ENCODE assay signal across 8 mouse cellular contexts in the genomic region with DNA sequence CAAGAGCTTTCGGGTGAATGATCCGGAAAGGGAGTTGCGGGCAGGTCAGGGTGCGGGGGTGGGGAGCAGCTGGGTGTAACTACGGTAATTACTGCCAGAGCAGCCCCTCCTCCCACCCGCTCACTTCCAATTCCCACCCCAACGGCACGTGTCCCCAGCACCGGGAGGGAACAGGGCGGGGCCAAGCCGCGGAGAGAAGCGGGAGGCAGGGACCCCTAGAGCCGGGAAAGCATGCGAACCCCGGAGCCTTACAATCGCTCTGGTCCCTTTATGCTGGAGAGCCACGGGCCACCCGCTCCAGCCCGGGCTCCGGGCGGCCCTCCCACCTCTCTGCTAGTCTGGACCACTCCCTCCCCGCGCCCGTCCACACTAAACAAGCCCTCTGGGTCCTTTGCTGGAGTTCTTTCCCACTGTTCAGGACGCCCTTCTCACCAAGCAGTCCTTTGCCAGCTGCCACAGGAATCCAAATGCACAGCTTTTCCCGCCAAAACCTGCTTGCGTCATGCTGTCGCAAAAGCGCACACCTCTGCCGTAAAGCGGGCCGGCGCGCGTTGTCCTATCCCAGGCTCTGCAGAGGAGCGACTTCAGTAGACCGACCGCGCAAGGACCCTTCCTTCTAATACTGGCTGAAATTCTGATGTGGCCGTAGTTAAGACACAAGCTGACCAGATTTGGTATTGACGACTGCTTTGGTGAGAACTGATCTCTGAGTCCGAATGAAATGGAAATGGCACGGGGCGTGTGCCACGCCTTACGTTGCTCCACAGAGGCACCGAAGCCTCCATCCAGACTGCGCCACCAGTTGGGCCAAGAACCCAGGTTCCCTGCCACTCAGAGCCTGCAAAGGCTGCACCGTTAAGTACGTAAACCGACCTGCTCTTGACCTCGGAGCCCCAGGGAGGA. TPM values are rescaled to one million over a fixed set of nuclear protein-coding genes. Genes with fewer than 3 reads are reported as not detected.
A peak's percentile ranks its signal among the peaks of the same experiment; 100 is the strongest.
DNase-seq lines count a peak whose midpoint lies in the region; ATAC-seq and TF ChIP-seq lines count a peak whose summit lies in the region.

No protein-coding gene starts in this region.

- H3K9me3 ChIP-seq in E14TG2a.4 (ENCODE audit: low read length), result no peaks in the 10 kb centered on the region
- no peaks in the 10 kb centered on the region for H3K9me3 ChIP-seq in forebrain, embryonic 12.5 days
- H3K9me3 ChIP-seq in heart, postnatal 0 days (replicated peaks; ENCODE audit: control insufficient read depth, low read length), result no peaks in the 10 kb centered on the region
- no peaks in the 10 kb centered on the region for H3K9me3 ChIP-seq in liver, embryonic 16.5 days (replicated peaks; ENCODE audit: control insufficient read depth, low read length)
- H3K9me3 ChIP-seq in neural tube, embryonic 13.5 days, result no peaks in the 10 kb centered on the region

- peaks cover 20% of the 10 kb centered on the region for H3K4me1 ChIP-seq in E14TG2a.4 (replicated peaks; ENCODE audit: low read depth, low read length)
- H3K4me1 ChIP-seq in forebrain, embryonic 12.5 days, result peaks cover 20% of the 10 kb centered on the region; the same call in 1 of the 2 replicates
- peaks cover 8% of the 10 kb centered on the region; the same call in 1 of the 2 replicates for H3K4me1 ChIP-seq in heart, postnatal 0 days (ENCODE audit: control insufficient read depth, insufficient read depth)
- H3K4me1 ChIP-seq in liver, embryonic 16.5 days (ENCODE audit: control insufficient read depth, low read depth, low read length), result peaks cover 16% of the 10 kb centered on the region
- peaks cover 19% of the 10 kb centered on the region for H3K4me1 ChIP-seq in neural tube, embryonic 13.5 days (replicated peaks)
- H3K4me1 ChIP-seq in testis, adult 2 months (ENCODE audit: control insufficient read depth, insufficient read depth, low read length), result peaks cover 7% of the 10 kb centered on the region

- H3K27me3 ChIP-seq in E14TG2a.4 (ENCODE audit: insufficient read depth, low read length), result no peaks in the 10 kb centered on the region
- H3K27me3 ChIP-seq in forebrain, embryonic 12.5 days, result no peaks in the 10 kb centered on the region
- H3K27me3 ChIP-seq in heart, postnatal 0 days (ENCODE audit: control insufficient read depth, insufficient read depth, low read length), result no peaks in the 10 kb centered on the region
- no peaks in the 10 kb centered on the region for H3K27me3 ChIP-seq in liver, embryonic 16.5 days (ENCODE audit: control insufficient read depth, insufficient read depth, low read depth, low read length)
- no peaks in the 10 kb centered on the region for H3K27me3 ChIP-seq in neural tube, embryonic 13.5 days
- H3K27me3 ChIP-seq in testis, adult 2 months (ENCODE audit: control insufficient read depth, insufficient read depth, low read length), result no peaks in the 10 kb centered on the region

- WGBS in forebrain, embryonic 12.5 days, result under 1% methylated on average over 52 of the region's 53 CpGs
- under 1% methylated on average over 53 of the region's 53 CpGs for WGBS in heart, postnatal 0 days
- WGBS in liver, embryonic 16.5 days (ENCODE audit: insufficient replicate concordance), result under 1% methylated on average over 48 of the region's 53 CpGs
- WGBS in neural tube, embryonic 13.5 days, result under 1% methylated on average over 53 of the region's 53 CpGs

- peaks cover 60% of the 10 kb centered on the region for H3K36me3 ChIP-seq in E14TG2a.4 (ENCODE audit: insufficient read depth, low read length)
- H3K36me3 ChIP-seq in forebrain, embryonic 12.5 days (replicated peaks), result peaks cover 27% of the 10 kb centered on the region
- H3K36me3 ChIP-seq in heart, postnatal 0 days (replicated peaks; ENCODE audit: control insufficient read depth, insufficient read depth, low read length), result peaks cover 21% of the 10 kb centered on the region
- peaks cover 2% of the 10 kb centered on the region; the same call in 1 of the 2 replicates for H3K36me3 ChIP-seq in liver, embryonic 16.5 days (ENCODE audit: control insufficient read depth, insufficient read depth)
- peaks cover 16% of the 10 kb centered on the region for H3K36me3 ChIP-seq in neural tube, embryonic 13.5 days
- no peaks in the 10 kb centered on the region for H3K36me3 ChIP-seq in testis, adult 2 months (ENCODE audit: control insufficient read depth, insufficient read depth, low read length)

- peak; percentile 95 for ATAC-seq in forebrain, embryonic 12.5 days (ENCODE audit: low FRiP score)
- peak; percentile 91 for ATAC-seq in heart, postnatal 0 days (ENCODE audit: insufficient read depth, low read depth)
- peak; percentile 88 for ATAC-seq in liver, embryonic 16.5 days (ENCODE audit: low read depth)
- peak; percentile 97 for ATAC-seq in neural tube, embryonic 13.5 days (ENCODE audit: low read depth)

- H3K4me3 ChIP-seq in E14TG2a.4 (replicated peaks; ENCODE audit: low read length), result peak overlapping the region; percentile 92
- peak overlapping the region; percentile 63 for H3K4me3 ChIP-seq in forebrain, embryonic 12.5 days (replicated peaks)
- H3K4me3 ChIP-seq in heart, postnatal 0 days (ENCODE audit: low read depth, low read length), result peak overlapping the region; percentile 76
- peak overlapping the region; percentile 87 for H3K4me3 ChIP-seq in liver, embryonic 16.5 days (ENCODE audit: low read depth, low read length)
- H3K4me3 ChIP-seq in neural tube, embryonic 13.5 days, result peak overlapping the region; percentile 65
- peak overlapping the region; percentile 93 for H3K4me3 ChIP-seq in testis, adult 2 months (ENCODE audit: control insufficient read depth, low read depth, low read length)

- TF ChIP-seq CTCF in E14TG2a.4 (conservative IDR thresholded peaks at IDR 0.05; ENCODE audit: low read length), result no peak
- no peak for TF ChIP-seq CTCF in heart, postnatal 0 days (IDR thresholded peaks at IDR 0.05; ENCODE audit: low read depth)
- TF ChIP-seq CTCF in testis, adult 2 months (IDR thresholded peaks at IDR 0.05; ENCODE audit: control insufficient read depth, insufficient read depth, insufficient replicate concordance, low read depth, low read length), result no peak

- no peak for TF ChIP-seq EP300 in heart, postnatal 0 days (IDR thresholded peaks at IDR 0.05; ENCODE audit: low read depth)

- peak; percentile 42 for TF ChIP-seq POLR2A in testis, adult 2 months (IDR thresholded peaks at IDR 0.05; ENCODE audit: control insufficient read depth, low read depth, low read length)

- DNase-seq in c-Kit-positive CD71-positive TER-119-positive erythroid progenitor cells, embryonic 14.5 days (ENCODE audit: low spot score), result peak; percentile 89
- peak; percentile 59 for DNase-seq in heart, postnatal 0 days (ENCODE audit: low spot score)
- peak; percentile 93 to 95 for DNase-seq in kidney, postnatal 4 days

- H3K4me2 ChIP-seq in forebrain, embryonic 12.5 days, result peak overlapping the region; percentile 89
- peak overlapping the region; percentile 98 for H3K4me2 ChIP-seq in heart, postnatal 0 days (ENCODE audit: low read depth, low read length)
- peak overlapping the region; percentile 65 for H3K4me2 ChIP-seq in liver, embryonic 16.5 days (ENCODE audit: low read depth, low read length)
- H3K4me2 ChIP-seq in neural tube, embryonic 13.5 days, result peak overlapping the region; percentile 92

- H3K9ac ChIP-seq in forebrain, embryonic 12.5 days, result peak overlapping the region; percentile 68
- H3K9ac ChIP-seq in heart, postnatal 0 days (replicated peaks; ENCODE audit: low read depth, low read length), result peak overlapping the region; percentile 59
- peak overlapping the region; percentile 87 for H3K9ac ChIP-seq in liver, embryonic 16.5 days (ENCODE audit: low read depth, low read length)
- peak overlapping the region; percentile 76 for H3K9ac ChIP-seq in neural tube, embryonic 13.5 days

- H3K27ac ChIP-seq in forebrain, embryonic 12.5 days, result peak overlapping the region; percentile 95
- H3K27ac ChIP-seq in heart, postnatal 0 days (ENCODE audit: low read depth), result peak overlapping the region; percentile 74
- H3K27ac ChIP-seq in liver, embryonic 16.5 days (ENCODE audit: low read length), result peak overlapping the region; percentile 88
- H3K27ac ChIP-seq in neural tube, embryonic 13.5 days (replicated peaks), result peak overlapping the region; percentile 88
- peak overlapping the region; percentile 85 for H3K27ac ChIP-seq in testis, adult 2 months (ENCODE audit: control insufficient read depth, insufficient read depth, low read depth, low read length)

RNA-seq across cellular contexts. Expression of a gene that starts 0.5 kb away (rescaled TPM):
- 53.7 and 55.7 TPM in 2 replicates for polyA plus RNA-seq in forebrain, embryonic 12.5 days (2016; fragmentation: Nextera tagmentation; extraction: Ambion mirVana)
- total RNA-seq in heart, postnatal 0 days (2014; rRNA removed; ENCODE audit: low replicate concordance), result 4.7 and 12.3 TPM in 2 replicates
- polyA plus RNA-seq in heart, postnatal 0 days (2015; fragmentation: Nextera tagmentation; extraction: Ambion mirVana), result 5.1 and 6.9 TPM in 2 replicates
- 15.3 and 15.6 TPM in 2 replicates for polyA plus RNA-seq in liver, embryonic 16.5 days (2015; fragmentation: Nextera tagmentation; extraction: Ambion mirVana)
- polyA plus RNA-seq in neural tube, embryonic 13.5 days (2015; fragmentation: Nextera tagmentation; extraction: Ambion mirVana), result 9.5 and 10.3 TPM in 2 replicates
- 6.6 and 7.2 TPM in 2 replicates for polyA plus RNA-seq in testis, adult 2 months (2012; rRNA removed)

RNA-seq across cellular contexts. Expression of a gene that starts 33.4 kb away (rescaled TPM):
- not detected in 2 replicates for polyA plus RNA-seq in forebrain, embryonic 12.5 days (2016; fragmentation: Nextera tagmentation; extraction: Ambion mirVana)
- not detected in 2 replicates for total RNA-seq in heart, postnatal 0 days (2014; rRNA removed; ENCODE audit: low replicate concordance)
- not detected in 2 replicates for polyA plus RNA-seq in heart, postnatal 0 days (2015; fragmentation: Nextera tagmentation; extraction: Ambion mirVana)
- not detected in 2 replicates for polyA plus RNA-seq in liver, embryonic 16.5 days (2015; fragmentation: Nextera tagmentation; extraction: Ambion mirVana)
- not detected in 2 replicates for polyA plus RNA-seq in neural tube, embryonic 13.5 days (2015; fragmentation: Nextera tagmentation; extraction: Ambion mirVana)
- polyA plus RNA-seq in testis, adult 2 months (2012; rRNA removed), result 368 and 566 TPM in 2 replicates

RNA-seq across cellular contexts. Expression of a gene that starts 41.1 kb away (rescaled TPM):
- polyA plus RNA-seq in forebrain, embryonic 12.5 days (2016; fragmentation: Nextera tagmentation; extraction: Ambion mirVana), result 132 and 144 TPM in 2 replicates
- total RNA-seq in heart, postnatal 0 days (2014; rRNA removed; ENCODE audit: low replicate concordance), result 46.8 and 70.5 TPM in 2 replicates
- 81.4 and 86.4 TPM in 2 replicates for polyA plus RNA-seq in heart, postnatal 0 days (2015; fragmentation: Nextera tagmentation; extraction: Ambion mirVana)
- polyA plus RNA-seq in liver, embryonic 16.5 days (2015; fragmentation: Nextera tagmentation; extraction: Ambion mirVana), result 192 and 201 TPM in 2 replicates
- polyA plus RNA-seq in neural tube, embryonic 13.5 days (2015; fragmentation: Nextera tagmentation; extraction: Ambion mirVana), result 97.2 and 119 TPM in 2 replicates
- 159 and 247 TPM in 2 replicates for polyA plus RNA-seq in testis, adult 2 months (2012; rRNA removed)

Comparison
In these comparisons a context has a peak if more than half of its experiments do, and no peak if none do; other contexts are left out.
1. Peak in every context shown above with its lines: DNase-seq, ATAC-seq, H3K4me3 ChIP-seq and H3K27ac ChIP-seq.
2. RNA of a gene that starts 33.4 kb away (polyA plus RNA-seq): 368 to 566 TPM in testis, adult 2 months; not detected in liver, embryonic 16.5 days, not detected in forebrain, embryonic 12.5 days, not detected in heart, postnatal 0 days and not detected in neural tube, embryonic 13.5 days; every median in the first group is over 100 times any median in the second.